Mouse (Mus musculus) cerebellum, adult 9-10 months (tissue): Measurements from ENCODE around the gene Tead2.
"Not testable (repeated sequence)": the region's sequence is repeated elsewhere in the genome, so short reads cannot be mapped to it uniquely, and the experiment has no call there.

ENCODE experiments used
- DNase-seq: peaks from one replicate; pipeline ENCODE4 v3.0.0; 2022

The Tead2 gene

GRCm38 (mm10) chr7:45229459-45230203 lies 14.1 kb downstream of the Tead2 start:
- DNase-seq, result no peak

- DNase-seq, result no peak
These were observed 15.6 kb downstream of the Tead2 start for GRCm38 (mm10) chr7:45231192-45231591.

- no peak for DNase-seq
These were observed 16.4 kb downstream of the Tead2 start for GRCm38 (mm10) chr7:45231941-45232340.

GRCm38 (mm10) chr7:45232716-45233465 lies 17.3 kb downstream of the Tead2 start:
- no peak for DNase-seq

- DNase-seq, result no peak
These were observed 18.2 kb downstream of the Tead2 start for GRCm38 (mm10) chr7:45233580-45234332.

- no peak for DNase-seq
These were observed 18.8 kb downstream of the Tead2 start for GRCm38 (mm10) chr7:45234333-45234841.

GRCm38 (mm10) chr7:45234922-45235571 lies 19.5 kb downstream of the Tead2 start:
- DNase-seq, result no peak

GRCm38 (mm10) chr7:45235656-45236180 lies 20.2 kb downstream of the Tead2 start:
- no peak for DNase-seq

GRCm38 (mm10) chr7:45237747-45238699 lies 22.5 kb downstream of the Tead2 start:
- no peak for DNase-seq

GRCm38 (mm10) chr7:45238723-45239496 lies 23.4 kb downstream of the Tead2 start, which contains the start of gene Cd37:
TSS of gene Cd37 (minus strand) at chr7:45239115.
- no peak for DNase-seq

GRCm38 (mm10) chr7:45240109-45240508 lies 24.6 kb downstream of the Tead2 start:
- DNase-seq, result no peak

- no peak for DNase-seq
These were observed 25.3 kb downstream of the Tead2 start, which contains the start of gene Slc6a16 for GRCm38 (mm10) chr7:45240633-45241388. TSS of gene Slc6a16 (plus strand) at chr7:45241085.

GRCm38 (mm10) chr7:45241389-45241749 lies 25.8 kb downstream of the Tead2 start:
- no peak for DNase-seq

GRCm38 (mm10) chr7:45247666-45248065 lies 32.1 kb downstream of the Tead2 start:
- no peak for DNase-seq

- no peak for DNase-seq
These were observed 38.3 kb downstream of the Tead2 start for GRCm38 (mm10) chr7:45253806-45254205.

GRCm38 (mm10) chr7:45255822-45256221 lies 40.3 kb downstream of the Tead2 start:
- not testable (repeated sequence) for DNase-seq

GRCm38 (mm10) chr7:45257063-45257840 lies 41.7 kb downstream of the Tead2 start:
- DNase-seq, result no peak

- DNase-seq, result no peak
These were observed 43.7 kb downstream of the Tead2 start for GRCm38 (mm10) chr7:45259281-45259680.

- DNase-seq, result no peak
These were observed 46.7 kb downstream of the Tead2 start for GRCm38 (mm10) chr7:45262266-45262665.
